Mouse (Mus musculus) adrenal gland (tissue): ENCODE measurements around the gene Desi1.

Source experiments
- intact Hi-C: fragments of 180-260 bp; cut with DNase I; formaldehyde crosslinking; loops from one replicate; pipeline ENCODE4 v1.15.1; 2025

Desi1 gene

GRCm38 (mm10) chr15:81968447-81968846 is 65.2 kb downstream of the Desi1 start:
- intact Hi-C loops: no loop called here

GRCm38 (mm10) chr15:81967821-81968220 is 65.8 kb downstream of the Desi1 start:
- intact Hi-C loops: no loop called here

GRCm38 (mm10) chr15:81966062-81966829 is 67.4 kb downstream of the Desi1 start:
- intact Hi-C loops: no loop called here

- intact Hi-C loops: no loop called here
Measured at GRCm38 (mm10) chr15:81964980-81965545, 68.6 kb downstream of the Desi1 start.

GRCm38 (mm10) chr15:81964262-81964661 is 69.4 kb downstream of the Desi1 start:
- intact Hi-C loops: no loop called here

- intact Hi-C loops: loop anchor here (2.0 kb wide), 1 partner anchor 28 kb away; no protein-coding TSS in a partner anchor
Measured at GRCm38 (mm10) chr15:81961078-81961451, 72.6 kb downstream of the Desi1 start.

- intact Hi-C loops: loop anchor here (2.0 kb wide), 1 partner anchor 28 kb away; no protein-coding TSS in a partner anchor
Measured at GRCm38 (mm10) chr15:81960171-81961077, 73.2 kb downstream of the Desi1 start, which contains the start of gene Pmm1. TSS of gene Pmm1 (minus strand) at chr15:81960930.

GRCm38 (mm10) chr15:81958906-81959305 is 74.8 kb downstream of the Desi1 start:
- intact Hi-C loops: loop anchor here (5.0 kb wide), 1 partner anchor 78 kb away; no protein-coding TSS in a partner anchor

GRCm38 (mm10) chr15:81957598-81957997 is 76.1 kb downstream of the Desi1 start:
- intact Hi-C loops: loop anchor here (5.0 kb wide), 1 partner anchor 80 kb away; no protein-coding TSS in a partner anchor

- intact Hi-C loops: loop anchor here (5.0 kb wide), 1 partner anchor 81 kb away; no protein-coding TSS in a partner anchor
Measured at GRCm38 (mm10) chr15:81956457-81956856, 77.2 kb downstream of the Desi1 start.

- intact Hi-C loops: loop anchor here (5.0 kb wide), 1 partner anchor 82 kb away; no protein-coding TSS in a partner anchor
Measured at GRCm38 (mm10) chr15:81955414-81955813, 78.2 kb downstream of the Desi1 start.

- intact Hi-C loops: loop anchor here (5.0 kb wide), 1 partner anchor 83 kb away; no protein-coding TSS in a partner anchor
Measured at GRCm38 (mm10) chr15:81954716-81955115, 78.9 kb downstream of the Desi1 start.

GRCm38 (mm10) chr15:81954151-81954583 is 79.5 kb downstream of the Desi1 start:
- intact Hi-C loops: no loop called here

GRCm38 (mm10) chr15:81952310-81952709 is 81.4 kb downstream of the Desi1 start:
- intact Hi-C loops: no loop called here

GRCm38 (mm10) chr15:81951159-81951558 is 82.5 kb downstream of the Desi1 start:
- intact Hi-C loops: no loop called here

- intact Hi-C loops: no loop called here
Measured at GRCm38 (mm10) chr15:81950716-81951115, 82.9 kb downstream of the Desi1 start.

GRCm38 (mm10) chr15:81949476-81950131 is 84.1 kb downstream of the Desi1 start:
- intact Hi-C loops: no loop called here

- intact Hi-C loops: no loop called here
Measured at GRCm38 (mm10) chr15:81949076-81949475, 84.6 kb downstream of the Desi1 start.

GRCm38 (mm10) chr15:81943176-81943749 is 90.4 kb downstream of the Desi1 start:
- intact Hi-C loops: no loop called here
